Mouse (Mus musculus): Measurements from ENCODE around the gene C530008M17Rik.

GRCm38 (mm10) chr5:76616196-76616747 lies 40.0 kb upstream of the C530008M17Rik start:
- TF ChIP-seq GATA1 (IDR thresholded peaks at IDR 0.05; ENCODE audit: borderline replicate concordance, low read length): no peak
- no peak for TF ChIP-seq FLI1 (IDR thresholded peaks at IDR 0.05; ENCODE audit: low read length)
